Mouse (Mus musculus): ENCODE data around the gene Spire2. TPM values are rescaled to one million over a fixed set of nuclear protein-coding genes. Genes with fewer than 3 reads are reported as not detected.
A peak's percentile ranks its signal among the peaks of the same experiment; 100 is the strongest.
"Not testable (repeated sequence)": the region's sequence is repeated elsewhere in the genome, so short reads cannot be mapped to it uniquely, and the experiment has no call there.

Gene Spire2
- polyA plus RNA-seq, 1 experiment from 2014 or later: 6.9 TPM

- H3K27me3 ChIP-seq (ENCODE audit: poor library complexity, severe bottlenecking): peaks cover 42% of the 10 kb centered on the region
- not testable (repeated sequence) for DNase-seq (ENCODE audit: extremely low spot score, low spot score); H3K9me3 ChIP-seq; H3K27ac ChIP-seq
- peaks cover 51% of the 10 kb centered on the region for H3K4me1 ChIP-seq
- WGBS: 86% methylated on average over 5 of the region's 5 CpGs
- peak overlapping the region; percentile 75; the same call in 1 of the 2 replicates for H3K4me3 ChIP-seq
- peaks cover 33% of the 10 kb centered on the region for H3K36me3 ChIP-seq (replicated peaks)
Observed at GRCm38 (mm10) chr8:123414997-123415696, 82.6 kb downstream of the Spire2 start.

GRCm38 (mm10) chr8:123415967-123416943, 83.7 kb downstream of the Spire2 start:
- Histone ChIP-seq H3K4me3 (no peak overlapping the region), H3K9me3 (no peaks in the 10 kb centered on the region), H3K27ac (no peak overlapping the region), H3K36me3 (replicated peaks) (peaks cover 44% of the 10 kb centered on the region), H3K4me1 (peaks cover 40% of the 10 kb centered on the region), H3K27me3 (ENCODE audit: poor library complexity, severe bottlenecking) (peaks cover 31% of the 10 kb centered on the region)
- DNase-seq (ENCODE audit: extremely low spot score, low spot score): no peak
- 86% methylated on average over 8 of the region's 8 CpGs for WGBS

- no peak for DNase-seq (ENCODE audit: extremely low spot score, low spot score)
Observed at GRCm38 (mm10) chr8:123416944-123417555, 84.5 kb downstream of the Spire2 start.

More at GRCm38 (mm10) chr8:123416944-123417555, 84.5 kb downstream of the Spire2 start:
- Histone ChIP-seq H3K4me3 (no peak overlapping the region), H3K4me1 (peaks cover 33% of the 10 kb centered on the region), H3K27me3 (ENCODE audit: poor library complexity, severe bottlenecking) (peaks cover 26% of the 10 kb centered on the region), H3K36me3 (replicated peaks) (peaks cover 52% of the 10 kb centered on the region), H3K9me3 (no peaks in the 10 kb centered on the region), H3K27ac (no peak overlapping the region)
- 87% methylated on average over 8 of the region's 8 CpGs for WGBS

Other genes starting within 250 kb of the Spire2 start
- 1,382 and 1,410 TPM in 2 replicates for gene Rpl13, start 230.4 kb upstream of the Spire2 start, polyA plus RNA-seq (2016; fragmentation: Nextera tagmentation; extraction: Ambion mirVana)
- 0.94 and 1.3 TPM in 2 replicates for gene Cpne7, start 215.3 kb upstream of the Spire2 start, polyA plus RNA-seq (2016; fragmentation: Nextera tagmentation; extraction: Ambion mirVana)
- gene Sult5a1, start 174.4 kb upstream of the Spire2 start, polyA plus RNA-seq (2016; fragmentation: Nextera tagmentation; extraction: Ambion mirVana): 2.2 and 2.7 TPM in 2 replicates
- 10.1 and 11.4 TPM in 2 replicates for gene Dpep1, start 146.5 kb upstream of the Spire2 start, polyA plus RNA-seq (2016; fragmentation: Nextera tagmentation; extraction: Ambion mirVana)
- 137 and 144 TPM in 2 replicates for gene Chmp1a, start 120.0 kb upstream of the Spire2 start, polyA plus RNA-seq (2016; fragmentation: Nextera tagmentation; extraction: Ambion mirVana)
- gene Spata33, start 119.9 kb upstream of the Spire2 start, polyA plus RNA-seq (2016; fragmentation: Nextera tagmentation; extraction: Ambion mirVana): 5.2 and 5.8 TPM in 2 replicates
- gene Cdk10, start 107.9 kb upstream of the Spire2 start, polyA plus RNA-seq (2016; fragmentation: Nextera tagmentation; extraction: Ambion mirVana): 36.8 and 40.3 TPM in 2 replicates
- 1.4 and 1.8 TPM in 2 replicates for gene Spata2l, start 96.5 kb upstream of the Spire2 start, polyA plus RNA-seq (2016; fragmentation: Nextera tagmentation; extraction: Ambion mirVana)
- 23.4 and 24.0 TPM in 2 replicates for gene Zfp276, start 78.5 kb upstream of the Spire2 start, polyA plus RNA-seq (2016; fragmentation: Nextera tagmentation; extraction: Ambion mirVana)
- 21.2 and 23.5 TPM in 2 replicates for gene Vps9d1, start 78.4 kb upstream of the Spire2 start, polyA plus RNA-seq (2016; fragmentation: Nextera tagmentation; extraction: Ambion mirVana)
- 49.6 and 52.3 TPM in 2 replicates for gene Fanca, start 14.1 kb upstream of the Spire2 start, polyA plus RNA-seq (2016; fragmentation: Nextera tagmentation; extraction: Ambion mirVana)
- gene Tcf25, start 41.0 kb downstream of the Spire2 start, polyA plus RNA-seq (2016; fragmentation: Nextera tagmentation; extraction: Ambion mirVana): 146 and 151 TPM in 2 replicates
- 0.06 and 0.07 TPM in 2 replicates for gene Mc1r, start 74.4 kb downstream of the Spire2 start, polyA plus RNA-seq (2016; fragmentation: Nextera tagmentation; extraction: Ambion mirVana)
- gene Tubb3, start 78.7 kb downstream of the Spire2 start, polyA plus RNA-seq (2016; fragmentation: Nextera tagmentation; extraction: Ambion mirVana): 205 and 261 TPM in 2 replicates
- 45.9 and 49.9 TPM in 2 replicates for gene Def8, start 90.8 kb downstream of the Spire2 start, polyA plus RNA-seq (2016; fragmentation: Nextera tagmentation; extraction: Ambion mirVana)
- gene Afg3l1, start 145.2 kb downstream of the Spire2 start, polyA plus RNA-seq (2016; fragmentation: Nextera tagmentation; extraction: Ambion mirVana): 68.8 and 69.7 TPM in 2 replicates
- gene Dbndd1, start 182.8 kb downstream of the Spire2 start, polyA plus RNA-seq (2016; fragmentation: Nextera tagmentation; extraction: Ambion mirVana): 13.7 and 14.0 TPM in 2 replicates
- 42.7 and 45.7 TPM in 2 replicates for gene Gas8, start 186.1 kb downstream of the Spire2 start, polyA plus RNA-seq (2016; fragmentation: Nextera tagmentation; extraction: Ambion mirVana)

Data from forebrain, embryonic 10.5 days (tissue).